Mouse (Mus musculus): ENCODE measurements around the gene Papss2.

DNA sequence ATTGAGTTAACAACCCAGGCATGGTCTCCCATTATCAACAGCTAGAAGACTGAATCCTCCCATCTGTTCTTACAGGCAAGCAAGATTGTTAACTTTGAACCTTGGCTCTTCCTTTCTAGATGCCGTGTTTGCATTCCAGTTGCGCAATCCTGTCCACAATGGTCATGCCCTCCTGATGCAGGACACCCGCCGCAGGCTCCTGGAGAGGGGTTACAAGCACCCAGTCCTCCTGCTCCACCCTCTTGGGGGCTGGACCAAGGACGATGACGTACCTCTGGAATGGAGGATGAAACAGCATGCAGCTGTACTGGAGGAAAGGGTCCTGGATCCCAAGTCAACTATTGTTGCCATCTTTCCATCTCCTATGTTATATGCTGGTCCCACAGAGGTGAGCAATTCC lies 67.3 kb downstream of the Papss2 start:
- no peak for TF ChIP-seq CTCF (conservative IDR thresholded peaks at IDR 0.05; ENCODE audit: low read length)
- TF ChIP-seq POU5F1 (IDR thresholded peaks at IDR 0.05; ENCODE audit: borderline replicate concordance, low read length), result no peak

Measured in E14TG2a.4 (cell line).